Mouse (Mus musculus) bone marrow, adult 2 months (tissue): Measurements from ENCODE around the gene Cxcl5.

Experiments used
- CTCF ChIP-seq: fragments of 200-500 bp; IDR thresholded peaks from 2 replicates; pipeline ENCODE4 v1.5.1; 2011; ENCODE audit warnings: low read length, control low read depth; ENCODE audit not compliant: control insufficient read depth, insufficient read depth
- POLR2A ChIP-seq: fragments of 200-500 bp; IDR thresholded peaks from 2 replicates; pipeline ENCODE4 v1.6.1; 2011; ENCODE audit warnings: low read depth, mild to moderate bottlenecking, control low read depth, low read length, borderline replicate concordance; ENCODE audit not compliant: control insufficient read depth

- no peak for TF ChIP-seq POLR2A
- peak; percentile 30 for TF ChIP-seq CTCF
These were observed 29.0 kb downstream of the Cxcl5 start for GRCm38 (mm10) chr5:90788114-90788513.
